Mouse (Mus musculus) embryo, embryonic 9.5 days (tissue): ENCODE measurements around the gene Cry2.
A peak's percentile ranks its signal among the peaks of the same experiment; 100 is the strongest.
"Not testable (repeated sequence)": the region's sequence is repeated elsewhere in the genome, so short reads cannot be mapped to it uniquely, and the experiment has no call there.

Experiments
- DNase-seq: peaks from one replicate; pipeline ENCODE4 v3.0.0-alpha.2; 2017; ENCODE audit errors: extremely low spot score

Gene Cry2

DNA sequence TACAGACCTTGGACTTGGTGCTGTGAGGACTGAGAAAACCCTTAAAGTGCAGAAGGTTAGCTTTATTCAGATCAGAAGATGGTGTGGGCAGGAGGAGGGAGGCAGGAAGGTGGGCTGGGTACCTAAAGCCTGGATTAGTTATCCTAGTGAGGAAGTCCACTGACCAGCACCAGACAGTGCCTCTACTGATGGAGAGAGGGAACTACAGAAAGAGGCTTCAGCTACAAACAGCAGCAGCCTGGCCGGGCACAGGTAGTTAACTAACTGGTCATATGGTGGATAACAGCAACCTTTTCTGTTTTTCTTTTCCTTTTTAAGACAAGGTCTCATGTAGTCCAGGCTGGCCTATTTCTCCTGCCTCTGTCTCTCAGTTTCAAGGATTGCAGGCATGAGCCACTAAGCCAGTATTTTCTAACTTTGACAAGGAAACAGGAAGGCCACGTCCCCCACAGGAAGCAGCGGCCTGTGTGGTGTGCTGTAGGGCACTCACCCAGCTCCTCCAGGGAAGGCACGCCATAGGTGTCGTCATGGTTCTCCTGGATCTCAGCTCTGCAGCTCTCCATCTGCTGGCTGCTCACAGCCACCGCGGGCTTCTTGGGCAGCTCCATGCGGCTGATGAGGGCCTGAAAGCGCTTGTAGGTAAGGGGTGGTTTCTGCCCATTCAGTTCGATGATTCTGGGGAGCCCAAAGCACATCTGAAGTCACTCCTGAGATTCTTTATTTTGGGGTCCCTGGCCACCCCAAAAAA lies 11.3 kb downstream of the Cry2 start:
- no peak for DNase-seq

DNA sequence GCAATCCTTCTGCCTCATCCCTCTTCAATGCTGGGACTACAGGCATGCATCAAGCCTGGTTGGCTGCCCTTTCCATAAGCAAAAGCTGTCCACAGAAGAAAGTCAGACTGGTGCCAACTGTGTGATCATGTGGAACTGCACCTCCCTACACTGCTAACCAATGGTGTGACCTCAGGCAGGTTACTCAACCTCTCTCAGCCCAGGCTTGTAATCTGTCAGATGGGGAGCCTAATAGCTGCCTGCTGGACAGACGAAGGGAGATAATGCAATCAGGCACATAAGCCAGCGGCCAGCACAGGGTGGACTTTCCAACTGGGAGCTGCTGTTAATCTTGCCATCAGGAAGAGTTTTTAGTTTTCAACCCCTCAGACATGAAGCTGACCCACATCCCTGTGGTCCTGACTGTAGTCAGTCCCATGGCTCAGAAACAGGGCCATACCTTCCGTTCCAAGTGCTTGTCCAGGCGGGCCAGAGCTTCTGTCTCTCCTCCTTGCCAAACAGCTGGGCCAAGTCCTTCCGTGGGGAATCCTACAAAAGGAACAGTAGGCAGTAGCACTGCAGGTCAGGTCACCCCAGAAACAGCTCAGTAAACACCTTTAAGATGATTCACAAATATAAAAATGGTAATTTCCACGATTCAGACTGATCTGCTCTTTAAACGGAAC lies 12.0 kb downstream of the Cry2 start:
- no peak for DNase-seq

DNA sequence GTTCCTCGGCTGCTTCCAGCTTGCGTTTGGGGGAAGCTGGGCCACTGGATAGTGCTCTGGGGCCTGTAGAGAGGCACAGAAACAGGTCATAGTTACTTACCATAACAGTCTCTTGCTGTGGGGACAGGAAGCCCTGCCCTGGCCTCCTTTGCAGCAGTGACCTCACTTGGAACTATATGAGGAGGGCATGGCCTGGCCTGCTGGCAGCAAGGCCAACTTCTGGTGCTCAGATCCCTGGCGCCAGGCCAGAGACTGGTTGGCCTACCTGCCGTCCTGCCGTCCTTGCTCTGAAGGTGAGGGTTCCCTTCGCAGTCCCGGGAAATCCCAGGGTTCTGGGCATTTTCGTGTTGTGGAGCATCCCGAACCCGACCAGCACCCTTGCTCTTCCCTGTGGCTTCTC lies 22.1 kb downstream of the Cry2 start:
- DNase-seq: no peak

DNA sequence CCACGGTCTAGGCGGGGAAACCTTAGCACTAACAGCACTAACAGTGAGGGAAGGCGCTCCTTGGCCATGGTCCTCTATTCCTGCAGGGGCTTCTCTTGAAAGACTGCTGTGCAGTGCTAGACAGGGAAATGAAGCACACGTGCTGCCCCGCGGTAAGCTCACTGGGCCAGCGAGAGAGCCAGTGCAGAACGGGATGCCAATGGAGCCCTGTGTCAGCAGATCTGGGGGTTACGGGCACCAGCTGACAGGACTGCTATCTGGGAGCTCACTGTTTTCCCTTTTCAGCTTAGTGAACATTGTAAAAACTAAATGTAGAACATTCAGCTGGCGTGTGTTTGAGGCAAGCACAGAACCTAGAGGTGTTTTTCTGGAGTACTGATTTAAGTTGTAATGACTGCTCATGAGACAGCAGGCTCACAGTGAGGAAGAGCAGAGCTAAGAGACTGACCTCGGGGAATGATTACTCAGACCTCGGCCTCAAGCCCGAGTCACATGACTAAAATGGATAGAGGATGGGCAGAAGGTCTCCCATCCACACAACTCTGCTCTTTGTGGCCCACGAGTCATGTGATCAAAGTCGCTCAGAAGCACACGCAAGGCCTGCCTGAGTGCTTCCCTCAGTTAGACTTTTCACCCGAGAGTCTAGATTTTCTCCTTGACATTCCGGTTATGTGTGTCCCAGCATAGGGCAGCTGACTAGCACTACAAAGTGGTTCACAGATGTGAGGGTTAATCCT lies 25.4 kb downstream of the Cry2 start:
- DNase-seq: no peak

DNA sequence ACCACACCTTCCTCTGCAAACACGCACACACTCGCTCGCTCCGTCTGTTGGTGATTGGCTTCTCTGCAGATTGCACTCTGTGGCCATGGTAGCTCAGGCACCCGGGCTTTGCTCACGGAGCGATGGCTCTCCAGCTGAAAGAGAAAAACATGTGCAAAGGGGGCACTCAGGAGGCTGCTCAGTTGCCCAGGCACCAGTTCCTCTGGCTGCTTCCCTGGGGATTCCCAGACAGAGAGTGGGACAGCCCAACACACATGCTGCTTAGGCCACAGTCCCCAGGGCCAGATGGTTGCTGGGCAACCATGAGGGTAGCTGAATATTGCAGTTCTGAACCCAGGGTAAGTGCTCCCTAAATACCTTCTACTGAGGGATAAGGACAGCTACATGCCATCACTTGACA lies 28.2 kb downstream of the Cry2 start:
- no peak for DNase-seq

DNA sequence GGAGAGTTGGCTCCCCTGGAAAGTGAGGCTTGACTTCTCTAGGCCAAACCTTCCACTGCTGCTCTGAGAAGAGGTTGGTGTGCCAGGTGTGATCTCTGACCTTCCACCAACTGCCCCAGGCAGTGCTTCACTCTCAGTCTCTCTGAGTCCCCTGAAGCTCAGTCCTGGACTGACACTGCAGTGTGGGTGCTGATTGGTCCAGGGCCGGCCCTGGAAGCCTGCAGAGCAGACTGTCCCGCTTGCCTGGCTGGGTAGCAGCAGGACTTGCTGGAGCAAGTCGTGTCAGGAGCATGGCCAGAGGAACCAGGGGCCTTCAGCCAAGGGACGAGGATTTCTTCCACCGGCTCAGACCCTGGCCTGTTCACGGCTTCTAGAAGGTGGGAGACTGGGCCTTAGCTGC lies 29.1 kb downstream of the Cry2 start:
- no peak for DNase-seq

DNA sequence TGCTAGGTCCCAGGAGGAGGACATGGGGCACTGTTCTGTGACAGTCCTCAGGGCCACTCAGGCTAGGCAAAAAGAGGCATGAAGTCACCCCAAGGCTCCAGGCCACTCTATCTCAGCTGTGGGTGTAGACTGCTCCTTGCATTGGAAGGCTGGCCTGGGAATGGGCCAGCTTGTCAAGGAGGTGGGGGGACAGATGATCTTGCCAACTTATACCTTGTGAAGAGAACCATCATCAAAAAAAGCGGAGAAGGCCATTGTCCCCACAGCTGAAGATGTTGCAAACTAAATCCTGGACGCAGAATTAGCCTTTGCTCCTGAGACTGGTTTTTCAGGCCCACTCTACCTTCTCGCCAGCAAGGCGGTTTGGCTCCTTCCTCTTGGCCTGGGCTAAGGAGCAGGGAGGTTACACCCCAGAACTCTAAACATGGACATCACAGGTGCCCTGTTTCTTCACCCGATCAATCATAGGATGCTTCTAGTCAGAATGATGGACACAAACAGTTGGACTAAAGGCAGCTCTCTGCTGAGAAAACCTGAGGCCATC lies 30.0 kb downstream of the Cry2 start:
- DNase-seq: no peak

DNA sequence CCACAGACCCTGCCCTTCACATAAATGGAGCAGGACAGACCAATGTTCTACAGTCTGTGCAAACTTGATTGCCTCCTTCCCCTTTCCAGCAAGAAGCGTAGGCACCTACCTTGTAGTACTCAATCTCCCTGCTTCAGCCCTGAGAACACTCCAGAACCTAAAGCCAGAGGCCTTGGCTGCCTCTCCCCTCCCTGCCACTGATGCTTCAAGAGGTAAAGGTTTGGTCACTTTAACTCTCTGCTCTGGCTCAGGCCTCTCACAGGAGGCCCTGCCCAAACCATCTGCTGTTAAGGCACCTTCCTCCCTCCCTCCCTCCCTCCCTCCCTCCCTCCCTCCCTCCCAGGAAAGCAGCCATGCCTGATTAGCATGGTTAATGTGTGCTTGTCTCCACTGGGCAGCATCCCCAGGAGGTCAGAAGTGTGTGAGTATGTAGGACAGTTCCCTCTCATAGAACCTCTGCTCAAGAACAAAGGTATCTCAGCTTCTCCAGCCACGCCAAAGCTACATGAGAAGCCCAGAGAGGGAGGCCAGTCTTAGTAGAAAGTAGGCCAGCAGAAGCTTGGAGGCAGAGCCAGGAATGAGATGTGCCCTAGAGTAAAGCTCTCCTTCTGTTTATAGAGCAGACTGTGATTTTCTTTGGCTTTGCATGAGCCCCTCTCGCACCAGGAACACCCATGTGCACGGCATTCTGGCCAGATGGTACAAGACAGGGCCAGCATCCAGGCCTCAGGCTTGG lies 31.1 kb downstream of the Cry2 start:
- DNase-seq: no peak

DNA sequence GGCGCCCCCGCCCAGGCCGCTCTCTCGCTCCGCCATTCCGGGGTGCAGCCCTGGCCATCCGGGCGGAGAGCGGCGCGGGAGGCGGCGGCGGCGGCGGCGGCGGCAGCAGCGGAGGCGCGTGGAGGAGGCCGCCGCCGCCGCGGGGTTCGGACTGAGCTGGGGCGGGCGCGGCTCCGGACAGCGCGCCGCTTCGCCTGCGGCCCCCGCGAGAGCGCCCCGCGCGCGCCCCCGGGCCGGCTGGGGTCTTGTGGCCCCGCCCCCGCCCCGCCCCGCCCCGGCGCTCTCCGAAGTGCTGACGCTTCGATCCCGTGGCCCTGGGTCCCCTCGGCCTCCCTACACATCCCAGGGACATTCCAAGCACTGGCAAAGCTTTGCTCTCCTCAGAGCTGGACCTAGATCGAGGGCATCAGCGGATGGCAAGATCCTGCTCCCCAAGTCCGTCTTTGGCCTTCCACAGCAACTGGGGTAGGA lies 32.7 kb downstream of the Cry2 start, which contains the start of gene Mapk8ip1:
Gene Mapk8ip1, minus strand, starts transcription at position 173 of the 471 bp plus-strand sequence.
- DNase-seq: peak; percentile 57

DNA sequence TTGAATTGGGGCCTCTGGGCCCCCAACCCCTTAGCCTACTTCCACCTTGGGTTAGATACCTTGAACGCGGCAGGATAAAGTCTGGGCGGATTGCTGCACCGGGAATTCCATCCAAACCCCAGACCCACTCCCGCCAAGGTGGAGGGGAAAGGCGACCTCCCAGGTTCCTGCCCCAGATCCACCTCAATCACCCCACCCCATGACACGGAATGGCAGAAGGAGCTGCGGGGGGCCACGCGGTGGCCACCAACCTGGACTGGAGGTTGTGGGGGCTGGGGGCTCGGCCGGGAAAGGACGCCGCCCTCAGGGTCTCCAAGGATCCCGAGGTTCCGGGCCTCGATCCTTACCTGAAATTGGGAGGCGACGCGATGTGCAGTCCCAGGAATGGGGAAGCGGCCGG lies 33.2 kb downstream of the Cry2 start:
- peak; percentile 19 for DNase-seq

DNA sequence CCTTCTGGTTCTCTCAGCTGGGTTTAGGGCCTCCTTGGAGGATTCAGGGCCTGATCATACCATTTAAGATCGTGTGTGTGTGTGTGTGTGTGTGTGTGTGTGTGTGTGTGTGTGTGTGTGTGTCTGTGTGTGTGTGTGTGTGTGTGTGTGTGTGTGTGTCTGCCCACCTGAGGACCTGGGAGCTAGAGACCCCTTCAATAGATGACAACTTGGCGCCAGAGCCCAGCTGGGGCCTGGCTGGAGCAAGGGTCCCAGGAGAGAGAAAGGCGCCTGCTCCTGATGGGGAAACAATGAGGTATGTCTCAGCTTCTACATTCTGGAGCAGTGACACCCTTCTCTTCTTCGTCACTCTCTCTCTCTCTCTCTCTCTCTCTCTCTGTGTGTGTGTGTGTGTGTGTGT lies 34.0 kb downstream of the Cry2 start:
- DNase-seq: not testable (repeated sequence)

DNA sequence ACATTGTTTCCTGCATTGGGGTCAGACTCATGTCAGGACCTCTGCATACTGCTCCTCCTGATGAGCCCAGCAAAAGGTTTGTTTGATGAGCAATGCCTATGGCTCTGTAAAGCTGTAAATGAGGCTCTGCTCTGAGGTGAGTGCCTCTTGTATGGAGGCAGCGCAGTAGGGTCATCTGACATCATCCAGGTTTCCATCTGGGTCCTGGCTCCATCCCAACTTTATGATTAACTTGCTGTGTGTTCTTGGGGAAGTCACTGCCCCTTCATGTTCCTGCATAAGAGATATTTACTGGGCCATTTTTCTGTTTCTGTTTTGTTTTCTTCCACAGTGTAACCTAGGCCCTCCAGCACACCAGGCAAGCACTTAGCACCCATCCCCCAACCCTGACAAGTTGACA lies 36.4 kb downstream of the Cry2 start:
- no peak for DNase-seq

DNA sequence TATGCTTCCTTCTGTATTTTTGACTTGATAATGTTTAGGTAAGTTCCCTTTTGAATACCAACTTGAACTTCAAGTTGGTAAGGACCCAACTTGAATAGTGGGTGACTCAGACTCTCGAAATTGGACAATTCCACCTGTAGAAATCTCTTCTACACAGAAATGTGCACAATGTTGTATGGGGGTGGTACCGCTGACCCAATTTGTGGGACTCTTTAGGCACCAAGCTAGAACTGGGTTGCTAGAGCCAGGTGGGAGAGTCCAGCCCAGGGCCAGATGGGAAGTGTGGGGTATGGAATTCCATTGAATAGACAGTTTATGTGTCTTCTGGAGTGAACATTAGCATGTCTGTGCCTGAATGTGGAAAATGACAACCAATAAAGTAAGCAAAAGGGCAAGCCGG lies 38.3 kb downstream of the Cry2 start:
- DNase-seq: no peak

DNA sequence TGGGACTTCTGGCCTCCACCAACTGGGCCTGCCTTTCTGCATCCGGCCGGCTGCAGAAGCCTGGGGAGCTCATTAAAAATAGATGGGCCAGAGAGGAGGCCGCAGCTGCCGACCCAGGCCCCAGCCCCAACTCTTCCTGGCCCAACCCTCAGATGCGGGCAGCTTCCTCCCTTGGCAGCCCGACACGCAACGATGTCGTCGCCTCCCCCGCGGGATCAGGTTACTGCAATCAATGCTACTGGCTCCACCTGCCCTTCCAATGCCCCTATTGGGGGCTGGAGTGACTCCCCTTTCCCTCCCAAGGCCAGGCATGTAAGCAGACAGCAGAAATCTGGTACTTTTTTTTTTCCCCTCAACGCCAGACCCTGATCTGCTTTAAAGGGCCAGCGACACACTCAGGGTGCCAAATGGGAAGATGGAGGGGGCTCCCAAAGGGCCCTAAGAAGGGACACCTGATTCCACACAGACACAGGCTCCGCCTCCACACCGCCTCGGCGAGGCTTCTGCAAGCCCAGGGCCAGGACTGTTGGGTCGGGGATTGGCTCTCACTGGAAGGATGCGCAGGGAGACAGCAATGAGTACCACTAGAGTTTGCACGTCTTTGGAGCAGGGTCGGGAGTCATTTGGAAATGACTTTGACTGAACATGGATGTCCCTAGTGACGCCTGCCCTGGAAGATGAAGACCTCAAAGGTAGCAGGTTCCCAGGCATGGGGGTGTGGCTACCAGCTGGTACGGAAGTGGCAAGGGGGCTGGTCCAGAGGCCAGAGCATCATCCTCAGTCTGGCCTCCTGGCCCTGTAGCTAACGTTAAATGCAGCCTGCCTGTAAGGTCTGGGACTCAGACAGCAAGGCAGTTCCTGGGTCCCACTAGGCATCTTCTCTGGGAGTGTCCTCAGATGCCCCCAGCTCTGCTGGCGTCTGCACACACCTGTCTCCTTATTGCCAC lies 41.3 kb downstream of the Cry2 start:
- DNase-seq: peak; percentile 77

DNA sequence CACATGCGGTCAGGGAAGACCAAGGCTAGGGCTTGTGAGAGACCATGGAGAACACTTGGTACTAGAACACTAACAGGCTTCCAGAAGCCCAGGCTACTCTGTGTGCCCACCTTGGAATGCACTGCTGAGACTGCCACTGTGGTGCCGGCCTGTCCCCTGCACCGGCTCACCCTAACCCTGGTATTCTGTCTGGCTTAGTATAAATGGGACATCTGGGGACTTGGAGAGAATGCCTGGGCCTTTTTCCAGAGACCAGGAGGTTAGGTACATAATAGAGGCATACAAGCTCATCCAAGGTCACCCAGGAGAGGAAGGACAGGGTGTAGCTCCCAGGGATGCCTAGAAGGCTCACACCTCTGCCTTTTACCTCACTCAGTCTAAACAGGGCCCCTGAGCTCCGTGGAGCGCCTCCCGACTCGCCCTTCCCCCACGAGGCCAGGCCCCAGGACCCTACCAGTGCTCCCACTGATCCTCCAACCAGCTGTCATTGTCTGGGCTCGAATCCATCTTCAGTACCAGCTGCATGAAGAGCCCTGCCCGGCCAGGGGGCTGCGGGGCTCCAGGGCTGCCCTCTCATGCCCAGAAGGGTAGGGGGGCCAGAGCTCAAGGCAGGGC lies 42.0 kb downstream of the Cry2 start:
- DNase-seq: no peak

DNA sequence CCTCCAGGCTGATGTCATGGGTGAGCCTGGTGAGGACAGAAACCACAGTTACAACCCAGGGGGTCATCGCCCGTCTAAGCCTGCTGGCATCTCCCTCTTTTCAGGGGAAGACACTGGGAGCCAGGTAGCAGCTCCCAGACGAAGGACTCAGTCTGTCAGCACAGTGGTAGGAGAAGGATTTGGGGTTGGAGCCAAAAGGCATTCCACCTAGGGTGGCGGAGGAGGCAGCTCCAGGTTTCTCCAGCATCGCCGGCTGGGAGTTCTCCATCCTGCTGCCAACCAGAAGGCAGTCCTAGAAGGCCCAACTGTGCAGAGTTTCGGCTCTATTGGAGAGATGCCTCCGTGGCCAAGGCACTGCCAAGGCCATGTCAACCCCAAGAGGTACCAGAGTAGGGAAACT lies 42.7 kb downstream of the Cry2 start:
- DNase-seq: no peak

DNA sequence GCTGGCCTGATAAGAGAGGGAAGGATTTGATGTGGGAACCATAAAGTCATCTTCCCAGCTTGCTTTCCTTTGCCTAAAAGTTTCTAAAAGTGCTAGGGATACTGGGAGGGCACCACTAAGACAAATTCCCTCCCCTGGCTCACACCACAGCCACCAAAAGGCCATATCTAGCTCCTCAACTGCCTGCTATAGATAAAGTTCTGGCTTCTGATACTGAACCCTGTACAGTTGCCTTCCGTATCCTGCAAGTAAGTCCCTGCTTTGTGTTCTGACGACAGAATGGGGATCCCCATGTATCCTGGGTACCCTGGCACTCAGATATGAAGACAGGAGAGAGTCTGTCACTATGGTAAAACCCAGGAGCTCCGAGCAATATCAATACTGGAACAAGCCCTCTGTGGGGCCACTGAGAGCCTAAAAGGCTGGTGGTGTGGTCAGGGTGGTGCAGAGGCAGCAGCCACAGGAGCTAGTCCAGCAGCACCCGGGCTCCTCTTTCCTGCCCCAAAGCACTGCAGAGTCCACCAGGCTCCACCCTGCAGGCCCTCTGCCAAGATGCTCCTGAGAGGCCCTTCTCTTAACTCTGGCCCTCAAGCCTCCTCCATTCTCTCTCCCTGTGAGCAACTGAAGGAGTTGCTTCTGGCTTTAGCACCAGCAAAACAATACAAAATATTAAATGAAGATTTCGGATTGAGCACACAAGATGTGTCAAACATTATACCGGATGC lies 43.5 kb downstream of the Cry2 start:
- no peak for DNase-seq

DNA sequence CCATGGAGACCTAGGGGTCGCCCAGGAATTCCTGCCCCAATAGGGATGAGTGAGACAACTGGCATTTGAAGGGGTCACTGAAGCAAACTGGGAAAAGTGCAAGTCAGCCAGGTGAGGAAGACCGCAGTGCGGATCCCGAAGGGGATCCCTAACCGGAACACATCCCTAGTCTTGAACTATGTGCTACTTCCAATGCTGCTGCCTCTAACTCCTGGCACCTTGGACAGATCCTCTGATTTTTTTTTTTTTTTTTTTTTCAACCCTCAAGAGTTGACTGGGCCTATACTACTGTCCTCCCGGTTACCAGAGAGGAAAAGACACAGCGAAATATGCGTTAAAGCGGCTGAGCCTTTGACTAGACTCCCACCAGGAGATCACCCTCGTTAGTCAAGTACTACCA lies 44.2 kb downstream of the Cry2 start:
- DNase-seq: no peak

DNA sequence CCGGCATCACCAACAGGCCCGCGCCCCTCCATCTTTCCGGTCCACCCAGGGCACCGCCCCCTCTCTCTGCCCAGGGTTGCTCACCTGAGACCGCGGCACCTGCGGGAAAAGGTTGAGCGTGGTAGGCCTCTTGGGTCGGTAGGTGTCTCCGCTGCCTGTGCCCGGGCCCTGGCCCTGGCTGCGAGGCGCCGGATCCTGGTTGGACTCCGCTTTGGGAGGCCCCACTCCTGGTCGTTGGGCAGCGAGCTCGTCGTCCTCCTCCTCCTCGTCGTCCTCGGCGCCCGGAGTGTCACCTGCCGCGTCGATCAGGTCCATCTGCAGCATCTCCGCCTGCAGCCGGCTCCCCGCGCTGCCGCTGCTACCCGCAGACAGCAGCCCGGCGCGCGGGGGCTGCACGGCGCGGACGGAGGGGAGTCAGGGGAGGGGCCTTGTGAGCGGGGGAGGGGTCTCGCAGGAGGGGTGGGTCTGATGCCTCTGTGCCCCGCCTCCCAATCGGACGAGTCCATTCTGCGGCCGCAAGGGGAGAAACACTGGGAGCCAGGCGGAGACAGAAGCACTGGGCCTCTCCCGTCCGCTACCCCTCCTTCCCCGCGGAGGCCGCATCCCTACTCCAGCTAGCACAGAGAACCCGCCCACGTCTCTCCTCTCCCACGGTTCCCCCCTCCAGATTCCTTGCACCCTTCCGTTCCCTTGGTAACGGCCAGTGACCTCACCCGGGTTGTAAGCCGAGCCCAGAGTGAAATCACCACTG lies 44.8 kb downstream of the Cry2 start:
- peak; percentile 98 for DNase-seq
